Mouse (Mus musculus) lung, postnatal 10 days (tissue): ENCODE data around the gene Gm11146.

Experiments used
- DNase-seq: peaks from one replicate; pipeline ENCODE4 v3.0.0; 2021

Gene Gm11146

GRCm38 (mm10) chr16:77551051-77551450, 50.8 kb downstream of the Gm11146 start:
- DNase-seq, result no peak
